Mouse (Mus musculus): Measurements from ENCODE around the gene Plod1. TPM values are rescaled to one million over a fixed set of nuclear protein-coding genes. Genes with fewer than 3 reads are reported as not detected.

Gene Plod1
- 12.8 TPM for polyA plus RNA-seq (2015; fragmentation: Illumina TruSeq; extraction: RNeasy Lipid Tissue Mini Kit (QIAGEN cat#74804); ENCODE audit: insufficient read depth, low read depth, low replicate concordance)

GRCm38 (mm10) chr4:147936331-147936954, at the start of gene Plod1:
Plod1 (minus strand) TSS chr4:147936767.

GRCm38 (mm10) chr4:147985205-147986132, 48.9 kb upstream of the Plod1 start, which contains the start of gene Nppb:
Nppb (plus strand) TSS chr4:147985788.

GRCm38 (mm10) chr4:147940576-147941044, 4.0 kb upstream of the Plod1 start, which contains the start of gene 2510039O18Rik:
2510039O18Rik (plus strand) TSS chr4:147940895.

GRCm38 (mm10) chr4:147904313-147905089, 32.1 kb downstream of the Plod1 start, which contains the start of gene Mfn2:
Mfn2 (minus strand) TSS chr4:147904704.

GRCm38 (mm10) chr4:147868450-147869031, 68.0 kb downstream of the Plod1 start, which contains the start of the genes Miip and Fv1:
Miip (minus strand) TSS chr4:147868816.
Fv1 (plus strand) TSS chr4:147868979.

Other genes with a start within 250 kb of the Plod1 start
- not detected for gene Zfp534, start 234.2 kb downstream of the Plod1 start, polyA plus RNA-seq (2015; fragmentation: Illumina TruSeq; extraction: RNeasy Lipid Tissue Mini Kit (QIAGEN cat#74804); ENCODE audit: insufficient read depth, low read depth, low replicate concordance)
- gene Zfp984, start 127.0 kb downstream of the Plod1 start, polyA plus RNA-seq (2015; fragmentation: Illumina TruSeq; extraction: RNeasy Lipid Tissue Mini Kit (QIAGEN cat#74804); ENCODE audit: insufficient read depth, low read depth, low replicate concordance) = 3.6 TPM
- gene Zfp933, start 88.4 kb downstream of the Plod1 start, polyA plus RNA-seq (2015; fragmentation: Illumina TruSeq; extraction: RNeasy Lipid Tissue Mini Kit (QIAGEN cat#74804); ENCODE audit: insufficient read depth, low read depth, low replicate concordance) = 2.1 TPM
- 26.2 TPM for gene Miip, start 68.0 kb downstream of the Plod1 start, polyA plus RNA-seq (2015; fragmentation: Illumina TruSeq; extraction: RNeasy Lipid Tissue Mini Kit (QIAGEN cat#74804); ENCODE audit: insufficient read depth, low read depth, low replicate concordance)
- gene Fv1, start 67.8 kb downstream of the Plod1 start, polyA plus RNA-seq (2015; fragmentation: Illumina TruSeq; extraction: RNeasy Lipid Tissue Mini Kit (QIAGEN cat#74804); ENCODE audit: insufficient read depth, low read depth, low replicate concordance) = 1.4 TPM
- gene Mfn2, start 32.1 kb downstream of the Plod1 start, polyA plus RNA-seq (2015; fragmentation: Illumina TruSeq; extraction: RNeasy Lipid Tissue Mini Kit (QIAGEN cat#74804); ENCODE audit: insufficient read depth, low read depth, low replicate concordance) = 8.5 TPM
- 7.1 TPM for gene 2510039O18Rik, start 4.1 kb upstream of the Plod1 start, polyA plus RNA-seq (2015; fragmentation: Illumina TruSeq; extraction: RNeasy Lipid Tissue Mini Kit (QIAGEN cat#74804); ENCODE audit: insufficient read depth, low read depth, low replicate concordance)
- not detected for gene Nppb, start 49.0 kb upstream of the Plod1 start, polyA plus RNA-seq (2015; fragmentation: Illumina TruSeq; extraction: RNeasy Lipid Tissue Mini Kit (QIAGEN cat#74804); ENCODE audit: insufficient read depth, low read depth, low replicate concordance)
- gene Nppa, start 64.0 kb upstream of the Plod1 start, polyA plus RNA-seq (2015; fragmentation: Illumina TruSeq; extraction: RNeasy Lipid Tissue Mini Kit (QIAGEN cat#74804); ENCODE audit: insufficient read depth, low read depth, low replicate concordance) = not detected
- 2.5 TPM for gene Clcn6, start 102.1 kb upstream of the Plod1 start, polyA plus RNA-seq (2015; fragmentation: Illumina TruSeq; extraction: RNeasy Lipid Tissue Mini Kit (QIAGEN cat#74804); ENCODE audit: insufficient read depth, low read depth, low replicate concordance)
- 21.1 TPM for gene Mthfr, start 102.3 kb upstream of the Plod1 start, polyA plus RNA-seq (2015; fragmentation: Illumina TruSeq; extraction: RNeasy Lipid Tissue Mini Kit (QIAGEN cat#74804); ENCODE audit: insufficient read depth, low read depth, low replicate concordance)
- gene Agtrap, start 151.3 kb upstream of the Plod1 start, polyA plus RNA-seq (2015; fragmentation: Illumina TruSeq; extraction: RNeasy Lipid Tissue Mini Kit (QIAGEN cat#74804); ENCODE audit: insufficient read depth, low read depth, low replicate concordance) = 11.2 TPM
- 2.2 TPM for gene Mad2l2, start 193.6 kb upstream of the Plod1 start, polyA plus RNA-seq (2015; fragmentation: Illumina TruSeq; extraction: RNeasy Lipid Tissue Mini Kit (QIAGEN cat#74804); ENCODE audit: insufficient read depth, low read depth, low replicate concordance)
- gene Draxin, start 193.9 kb upstream of the Plod1 start, polyA plus RNA-seq (2015; fragmentation: Illumina TruSeq; extraction: RNeasy Lipid Tissue Mini Kit (QIAGEN cat#74804); ENCODE audit: insufficient read depth, low read depth, low replicate concordance) = not detected
- gene Fbxo6, start 215.4 kb upstream of the Plod1 start, polyA plus RNA-seq (2015; fragmentation: Illumina TruSeq; extraction: RNeasy Lipid Tissue Mini Kit (QIAGEN cat#74804); ENCODE audit: insufficient read depth, low read depth, low replicate concordance) = 10.4 TPM
- 3.0 TPM for gene Fbxo44, start 223.7 kb upstream of the Plod1 start, polyA plus RNA-seq (2015; fragmentation: Illumina TruSeq; extraction: RNeasy Lipid Tissue Mini Kit (QIAGEN cat#74804); ENCODE audit: insufficient read depth, low read depth, low replicate concordance)
- gene Fbxo2, start 223.9 kb upstream of the Plod1 start, polyA plus RNA-seq (2015; fragmentation: Illumina TruSeq; extraction: RNeasy Lipid Tissue Mini Kit (QIAGEN cat#74804); ENCODE audit: insufficient read depth, low read depth, low replicate concordance) = 1.3 TPM

All from pancreas, adult 10 weeks (tissue).